Comparison of ENCODE assay signal across 12 mouse cellular contexts in the genomic region with DNA sequence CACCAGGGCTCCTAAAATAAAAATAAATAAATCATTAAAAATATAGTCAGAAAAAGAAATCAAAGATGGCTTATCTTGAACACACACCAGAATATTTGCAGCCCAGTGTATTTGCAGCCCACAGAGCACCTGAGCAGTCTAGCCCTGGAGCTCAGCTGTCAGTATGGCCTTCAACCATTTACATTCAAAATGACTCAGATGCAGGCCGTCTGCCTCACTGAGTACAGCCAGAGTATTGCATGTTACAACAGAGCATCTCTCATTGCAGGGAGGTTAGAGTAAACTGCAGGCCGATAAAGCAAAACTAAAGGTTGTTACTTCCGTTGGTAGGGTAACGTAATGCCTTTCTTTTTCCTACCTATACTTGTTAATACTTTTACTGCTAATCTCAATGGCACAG.
"Had no signal": no experiment of that assay in that cellular context is flagged by ENCODE, and none has a peak within 500 bp of the region (broad histone marks: within the 10 kb centered on the region; RNA-seq: fewer than 3 reads in every experiment).

No protein-coding gene starts in this region.

- ATAC-seq: liver, embryonic 12.5 days; midbrain, embryonic 15.5 days had no signal

- H3K27ac ChIP-seq: kidney, embryonic 15.5 days; limb, embryonic 15.5 days; liver, embryonic 12.5 days; midbrain, embryonic 10.5 days; midbrain, embryonic 15.5 days had no signal

- H3K9me3 ChIP-seq: kidney, embryonic 15.5 days; limb, embryonic 15.5 days; liver, embryonic 12.5 days; midbrain, embryonic 10.5 days; midbrain, embryonic 15.5 days had no signal

- H3K4me3 ChIP-seq: kidney, embryonic 15.5 days; limb, embryonic 15.5 days; liver, embryonic 12.5 days; midbrain, embryonic 10.5 days; midbrain, embryonic 15.5 days had no signal

- H3K9ac ChIP-seq: kidney, embryonic 15.5 days; limb, embryonic 15.5 days; liver, embryonic 12.5 days; lung, embryonic 14.5 days; midbrain, embryonic 15.5 days had no signal

- H3K4me1 ChIP-seq: kidney, embryonic 15.5 days; limb, embryonic 15.5 days; liver, embryonic 12.5 days; midbrain, embryonic 10.5 days; midbrain, embryonic 15.5 days had no signal

- H3K27me3 ChIP-seq: kidney, embryonic 15.5 days; limb, embryonic 15.5 days; liver, embryonic 12.5 days; midbrain, embryonic 15.5 days had no signal

- DNase-seq: kidney, postnatal 14 days; layer of hippocampus, adult 9-11 months; layer of hippocampus, postnatal 36 days; lung, embryonic 14.5 days; lung, postnatal 10 days; lung, postnatal 4 days; right cerebral cortex, postnatal 25 days had no signal

- H3K4me2 ChIP-seq: kidney, embryonic 15.5 days; limb, embryonic 15.5 days; liver, embryonic 12.5 days; lung, embryonic 14.5 days; midbrain, embryonic 15.5 days had no signal
